Mouse (Mus musculus): Measurements from ENCODE around the gene Ctdsp2. TPM values are rescaled to one million over a fixed set of nuclear protein-coding genes. Genes with fewer than 3 reads are reported as not detected.
A peak's percentile ranks its signal among the peaks of the same experiment; 100 is the strongest.

The Ctdsp2 gene
- polyA plus RNA-seq, 1 experiment from 2014 or later, result 74.6 TPM

DNA sequence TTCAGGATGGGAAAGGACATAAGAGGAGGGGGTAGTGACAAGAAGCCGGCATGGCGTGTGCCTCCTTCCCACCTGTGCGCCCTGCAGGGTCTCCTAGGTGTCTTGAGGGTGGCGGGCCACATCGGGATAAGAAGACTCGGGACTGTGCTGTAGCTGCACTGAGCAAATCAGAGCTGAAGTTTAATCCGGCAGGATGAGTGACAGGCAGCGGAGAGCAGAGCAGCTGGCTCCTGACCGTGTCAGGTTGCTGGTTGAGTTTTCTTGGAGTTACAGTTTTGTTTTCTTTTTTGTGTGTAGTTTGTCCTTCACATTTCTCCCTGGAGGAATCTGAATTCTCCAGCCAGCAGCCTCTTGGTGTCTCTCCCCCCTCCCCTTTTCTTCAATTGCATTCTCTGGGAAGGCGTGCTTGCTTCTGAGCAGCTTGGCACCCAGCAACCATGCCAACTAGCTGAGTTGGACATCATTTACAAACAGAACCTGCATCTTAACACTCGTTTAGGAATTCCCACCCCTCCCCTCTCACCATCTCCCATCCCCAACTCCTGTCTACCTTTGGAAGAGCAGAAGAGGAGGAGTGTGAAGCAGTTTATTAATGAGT is 2.5 kb downstream of the Ctdsp2 start:
- WGBS, result 14% methylated on average over 11 of the region's 11 CpGs
- H3K4me1 ChIP-seq (replicated peaks), result peaks cover 66% of the 10 kb centered on the region

DNA sequence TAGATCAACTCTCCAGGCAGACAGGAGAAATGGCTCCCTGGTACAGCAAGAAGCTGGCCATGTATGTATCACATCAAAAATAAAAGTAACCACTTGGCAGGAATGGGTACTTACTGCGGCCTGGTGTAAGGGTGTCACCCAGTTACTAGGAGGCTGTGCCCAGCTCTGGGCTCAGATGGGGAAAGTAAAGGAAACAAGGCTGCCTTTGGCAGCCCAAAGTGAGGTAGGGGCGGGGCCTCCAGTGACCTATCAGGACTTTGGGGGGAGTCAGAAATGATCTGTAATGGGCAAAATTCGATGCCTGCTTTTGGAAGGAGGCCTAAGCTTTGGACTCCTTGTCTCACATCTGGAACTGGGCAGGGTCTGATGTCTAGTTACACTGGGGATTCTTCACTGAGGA is 3.2 kb downstream of the Ctdsp2 start:
- H3K4me2 ChIP-seq, result peak overlapping the region; percentile 98
- no peak overlapping the region for H3K27ac ChIP-seq
- no peak for ATAC-seq (ENCODE audit: insufficient number of reproducible peaks, insufficient read depth, low FRiP score, low TSS enrichment, low read depth)
- 61% methylated on average over 3 of the region's 3 CpGs for WGBS
- H3K27me3 ChIP-seq, result no peaks in the 10 kb centered on the region
- H3K36me3 ChIP-seq, result peaks cover 29% of the 10 kb centered on the region
- H3K9me3 ChIP-seq, result no peaks in the 10 kb centered on the region
- H3K4me1 ChIP-seq (replicated peaks), result peaks cover 73% of the 10 kb centered on the region
- peak overlapping the region; percentile 46 for H3K9ac ChIP-seq (replicated peaks)
- peak overlapping the region; percentile 100 for H3K4me3 ChIP-seq (replicated peaks)

More for the DNA sequence above, 2.5 kb downstream of the Ctdsp2 start:
- Histone ChIP-seq H3K27me3 (no peaks in the 10 kb centered on the region), H3K4me3 (replicated peaks) (peak overlapping the region; percentile 100), H3K9me3 (no peaks in the 10 kb centered on the region), H3K9ac (replicated peaks) (peak overlapping the region; percentile 98), H3K27ac (peak overlapping the region; percentile 100), H3K36me3 (peaks cover 24% of the 10 kb centered on the region), H3K4me2 (peak overlapping the region; percentile 98)
- ATAC-seq (ENCODE audit: insufficient number of reproducible peaks, insufficient read depth, low FRiP score, low TSS enrichment, low read depth), result no peak

DNA sequence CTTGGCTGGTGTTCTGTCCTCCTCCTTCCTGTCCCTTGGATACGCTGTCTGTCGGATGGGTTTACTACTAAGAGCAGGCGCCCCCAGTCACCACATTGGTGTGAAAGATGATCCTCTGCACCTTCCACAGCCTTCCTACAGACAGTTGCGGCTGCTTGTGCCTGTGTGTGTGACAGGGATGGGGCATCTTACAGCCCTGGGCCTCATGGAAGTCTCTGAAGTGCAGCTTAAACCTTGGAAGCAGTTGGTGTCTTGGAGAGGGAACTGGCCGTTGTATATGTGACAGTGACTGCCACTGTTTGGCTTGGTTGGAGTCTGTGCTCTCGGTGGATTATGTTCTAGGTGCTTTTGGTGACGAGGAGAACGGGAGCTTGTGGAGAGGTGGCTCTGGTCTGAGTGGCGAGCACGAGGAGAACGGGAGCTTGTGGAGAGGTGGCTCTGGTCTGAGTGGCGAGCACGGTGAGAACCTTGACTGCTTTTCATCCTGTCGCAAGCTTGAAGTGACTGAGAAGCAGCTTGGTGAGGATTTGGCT is 4.7 kb downstream of the Ctdsp2 start:
- Histone ChIP-seq H3K9ac (replicated peaks) (peak overlapping the region; percentile 23; the same call in 1 of the 2 replicates), H3K4me2 (peak overlapping the region; percentile 98), H3K4me3 (replicated peaks) (peak overlapping the region; percentile 19), H3K27me3 (no peaks in the 10 kb centered on the region), H3K36me3 (peaks cover 33% of the 10 kb centered on the region), H3K4me1 (replicated peaks) (peaks cover 81% of the 10 kb centered on the region), H3K9me3 (no peaks in the 10 kb centered on the region), H3K27ac (peak overlapping the region; percentile 35; the same call in 1 of the 2 replicates)
- no peak for ATAC-seq (ENCODE audit: insufficient number of reproducible peaks, insufficient read depth, low FRiP score, low TSS enrichment, low read depth)
- 44% methylated on average over 14 of the region's 14 CpGs for WGBS

DNA sequence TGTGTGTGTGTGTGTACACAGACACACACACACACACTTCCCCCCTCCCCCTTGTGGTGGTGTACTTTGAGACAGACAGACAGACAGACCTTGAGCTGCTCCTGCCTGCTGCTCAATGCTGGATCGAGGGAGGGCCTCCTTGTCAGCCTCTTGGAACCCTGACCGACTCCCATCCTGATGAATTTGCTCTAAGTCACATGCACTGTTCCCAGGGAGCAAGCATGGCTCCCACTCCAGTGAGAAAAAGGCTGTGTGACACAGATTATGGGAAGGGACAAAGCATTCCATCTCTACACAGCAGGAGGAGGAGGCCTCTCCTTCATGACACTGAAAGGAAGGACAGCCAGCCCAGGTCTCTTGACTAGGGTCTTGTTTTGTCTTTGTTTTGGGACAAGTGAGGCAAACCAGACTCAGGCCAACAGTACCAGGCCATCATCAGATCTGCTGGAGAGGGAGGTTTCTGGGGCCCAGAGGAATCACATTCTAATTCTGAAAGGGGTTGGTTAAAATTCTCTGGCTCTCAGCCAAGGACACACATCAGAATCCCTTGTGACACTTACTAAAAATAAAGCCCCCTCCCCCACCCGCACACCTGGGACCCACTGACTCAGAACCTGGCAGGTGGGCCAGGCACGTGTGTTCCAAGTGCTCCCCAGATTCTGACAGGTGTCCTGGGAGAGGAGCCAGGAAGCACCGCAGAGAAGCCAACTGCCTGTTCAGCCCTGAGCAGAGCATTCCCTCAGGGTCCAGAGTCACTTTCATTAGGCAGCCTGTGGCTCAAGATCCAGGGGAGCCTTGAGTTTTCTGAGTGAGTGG is 5.9 kb downstream of the Ctdsp2 start:
- H3K4me1 ChIP-seq (replicated peaks), result peaks cover 92% of the 10 kb centered on the region
- ATAC-seq (ENCODE audit: insufficient number of reproducible peaks, insufficient read depth, low FRiP score, low TSS enrichment, low read depth), result no peak
- H3K27me3 ChIP-seq, result no peaks in the 10 kb centered on the region
- H3K36me3 ChIP-seq, result peaks cover 39% of the 10 kb centered on the region
- H3K4me2 ChIP-seq, result peak overlapping the region; percentile 98
- peak overlapping the region; percentile 32; the same call in 1 of the 2 replicates for H3K27ac ChIP-seq
- 0 out of 2 replicates have a peak overlapping the region, but pooled peaks have one; percentile 4 for H3K9ac ChIP-seq (replicated peaks)
- 0 out of 2 replicates have a peak overlapping the region, but pooled peaks have one; percentile 2 for H3K4me3 ChIP-seq (replicated peaks)
- H3K9me3 ChIP-seq, result no peaks in the 10 kb centered on the region
- 55% methylated on average over 5 of the region's 5 CpGs for WGBS

DNA sequence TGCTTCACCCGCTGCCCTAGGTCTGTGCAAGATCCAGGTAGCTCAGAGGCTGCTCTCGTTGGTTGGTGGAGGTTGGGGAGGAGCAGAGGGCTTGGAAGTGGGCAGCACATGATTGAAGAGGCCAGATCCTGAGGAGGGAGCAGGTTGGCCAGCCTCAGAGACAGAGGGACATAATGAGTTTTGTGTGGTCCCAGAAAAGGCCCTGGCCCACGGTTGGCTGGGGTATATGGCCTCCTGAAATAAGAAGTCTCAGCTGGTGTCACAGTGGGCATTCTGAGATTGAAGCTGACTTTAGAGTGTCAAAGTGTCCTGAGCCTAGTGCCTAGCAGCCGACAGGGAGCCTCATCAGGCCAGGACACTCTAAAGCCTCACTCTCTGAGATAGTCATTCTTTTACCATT is 6.6 kb downstream of the Ctdsp2 start:
- H3K9ac ChIP-seq (replicated peaks), result no peak overlapping the region
- ATAC-seq (ENCODE audit: insufficient number of reproducible peaks, insufficient read depth, low FRiP score, low TSS enrichment, low read depth), result no peak
- 85% methylated on average over 4 of the region's 4 CpGs for WGBS
- peaks cover 97% of the 10 kb centered on the region for H3K4me1 ChIP-seq (replicated peaks)
- H3K27me3 ChIP-seq, result no peaks in the 10 kb centered on the region
- 0 out of 2 replicates have a peak overlapping the region, but pooled peaks have one; percentile 98 for H3K4me2 ChIP-seq
- H3K27ac ChIP-seq, result peak overlapping the region; percentile 32; the same call in 1 of the 2 replicates
- H3K36me3 ChIP-seq, result peaks cover 39% of the 10 kb centered on the region
- no peaks in the 10 kb centered on the region for H3K9me3 ChIP-seq
- H3K4me3 ChIP-seq (replicated peaks), result no peak overlapping the region

- WGBS, result 86% methylated on average over 9 of the region's 9 CpGs
- Histone ChIP-seq H3K4me1 (replicated peaks) (peaks cover 97% of the 10 kb centered on the region), H3K27me3 (no peaks in the 10 kb centered on the region), H3K4me2 (peak overlapping the region; percentile 36; the same call in 1 of the 2 replicates), H3K36me3 (peaks cover 39% of the 10 kb centered on the region), H3K4me3 (replicated peaks) (no peak overlapping the region), H3K27ac (peak overlapping the region; percentile 86; the same call in 1 of the 2 replicates), H3K9ac (replicated peaks) (no peak overlapping the region), H3K9me3 (no peaks in the 10 kb centered on the region)
- no peak for ATAC-seq (ENCODE audit: insufficient number of reproducible peaks, insufficient read depth, low FRiP score, low TSS enrichment, low read depth)
Measured at GRCm38 (mm10) chr10:126985579-126985978, 7.1 kb downstream of the Ctdsp2 start.

- no peak overlapping the region for H3K4me3 ChIP-seq (replicated peaks)
Measured at GRCm38 (mm10) chr10:126986541-126986961, 8.0 kb downstream of the Ctdsp2 start.

GRCm38 (mm10) chr10:126987183-126988118 is 8.9 kb downstream of the Ctdsp2 start:
- peaks cover 54% of the 10 kb centered on the region for H3K36me3 ChIP-seq
- peak overlapping the region; percentile 42; the same call in 1 of the 2 replicates for H3K9ac ChIP-seq (replicated peaks)
- H3K4me1 ChIP-seq (replicated peaks), result peaks cover 92% of the 10 kb centered on the region
- H3K9me3 ChIP-seq, result no peaks in the 10 kb centered on the region
- H3K4me2 ChIP-seq, result peak overlapping the region; percentile 36
- H3K27me3 ChIP-seq, result no peaks in the 10 kb centered on the region
- H3K4me3 ChIP-seq (replicated peaks), result no peak overlapping the region
- H3K27ac ChIP-seq, result peak overlapping the region; percentile 86
- ATAC-seq (ENCODE audit: insufficient number of reproducible peaks, insufficient read depth, low FRiP score, low TSS enrichment, low read depth), result no peak
- WGBS, result 59% methylated on average over 8 of the region's 8 CpGs

More at GRCm38 (mm10) chr10:126986541-126986961, 8.0 kb downstream of the Ctdsp2 start:
- H3K9me3 ChIP-seq, result no peaks in the 10 kb centered on the region
- H3K9ac ChIP-seq (replicated peaks), result no peak overlapping the region
- peaks cover 97% of the 10 kb centered on the region for H3K4me1 ChIP-seq (replicated peaks)
- peak overlapping the region; percentile 86 for H3K27ac ChIP-seq
- WGBS, result 55% methylated on average over 4 of the region's 4 CpGs
- ATAC-seq (ENCODE audit: insufficient number of reproducible peaks, insufficient read depth, low FRiP score, low TSS enrichment, low read depth), result peak; percentile 52; the same call in 1 of the 2 replicates
- peak overlapping the region; percentile 36 for H3K4me2 ChIP-seq
- H3K36me3 ChIP-seq, result peaks cover 47% of the 10 kb centered on the region
- H3K27me3 ChIP-seq, result no peaks in the 10 kb centered on the region

- 52% methylated on average over 5 of the region's 5 CpGs for WGBS
- Histone ChIP-seq H3K9ac (replicated peaks) (no peak overlapping the region), H3K4me3 (replicated peaks) (no peak overlapping the region), H3K27me3 (no peaks in the 10 kb centered on the region), H3K36me3 (peaks cover 54% of the 10 kb centered on the region), H3K27ac (peak overlapping the region; percentile 62), H3K4me2 (no peak overlapping the region), H3K4me1 (replicated peaks) (peaks cover 80% of the 10 kb centered on the region), H3K9me3 (no peaks in the 10 kb centered on the region)
- no peak for ATAC-seq (ENCODE audit: insufficient number of reproducible peaks, insufficient read depth, low FRiP score, low TSS enrichment, low read depth)
Measured at GRCm38 (mm10) chr10:126988513-126989165, 10.1 kb downstream of the Ctdsp2 start.
